Mouse (Mus musculus) WW6 (cell line): Measurements from ENCODE around the gene Cdh16.

Experiments
- DNase-seq: peaks from one replicate; pipeline ENCODE4 v3.0.0-alpha.2; 2013; ENCODE audit warnings: low read depth, low spot score

The Cdh16 gene

GRCm38 (mm10) chr8:104613119-104613518 is 11.1 kb downstream of the Cdh16 start:
- DNase-seq = no peak

GRCm38 (mm10) chr8:104611613-104612012 is 12.6 kb downstream of the Cdh16 start:
- no peak for DNase-seq

- no peak for DNase-seq
Observed at GRCm38 (mm10) chr8:104610185-104610766, 13.9 kb downstream of the Cdh16 start.

GRCm38 (mm10) chr8:104609222-104609621 is 15.0 kb downstream of the Cdh16 start:
- DNase-seq = no peak

GRCm38 (mm10) chr8:104607944-104608343 is 16.3 kb downstream of the Cdh16 start:
- no peak for DNase-seq

GRCm38 (mm10) chr8:104606329-104606728 is 17.9 kb downstream of the Cdh16 start:
- DNase-seq = no peak

- DNase-seq = no peak
Observed at GRCm38 (mm10) chr8:104603245-104603593, 21.0 kb downstream of the Cdh16 start.

GRCm38 (mm10) chr8:104602468-104603244 is 21.5 kb downstream of the Cdh16 start:
- DNase-seq = peak; percentile 94

- DNase-seq = peak; percentile 57
Observed at GRCm38 (mm10) chr8:104601941-104602371, 22.2 kb downstream of the Cdh16 start.

- no peak for DNase-seq
Observed at GRCm38 (mm10) chr8:104601386-104601785, 22.8 kb downstream of the Cdh16 start.

GRCm38 (mm10) chr8:104598496-104598895 is 25.7 kb downstream of the Cdh16 start:
- no peak for DNase-seq

- no peak for DNase-seq
Observed at GRCm38 (mm10) chr8:104597656-104598055, 26.5 kb downstream of the Cdh16 start.

GRCm38 (mm10) chr8:104595773-104596536 is 28.2 kb downstream of the Cdh16 start:
- DNase-seq = no peak

- no peak for DNase-seq
Observed at GRCm38 (mm10) chr8:104594611-104595362, 29.4 kb downstream of the Cdh16 start.

GRCm38 (mm10) chr8:104593536-104594325 is 30.5 kb downstream of the Cdh16 start:
- no peak for DNase-seq

GRCm38 (mm10) chr8:104592566-104592965 is 31.6 kb downstream of the Cdh16 start:
- DNase-seq = no peak

- DNase-seq = no peak
Observed at GRCm38 (mm10) chr8:104591856-104592255, 32.3 kb downstream of the Cdh16 start.

- peak; percentile 91 for DNase-seq
Observed at GRCm38 (mm10) chr8:104591133-104591834, 32.9 kb downstream of the Cdh16 start, which contains the start of gene Pdp2. Gene Pdp2, plus strand, starts transcription at chr8:104591451.

GRCm38 (mm10) chr8:104590284-104590683 is 33.9 kb downstream of the Cdh16 start:
- no peak for DNase-seq

GRCm38 (mm10) chr8:104584522-104584921 is 39.7 kb downstream of the Cdh16 start:
- DNase-seq = no peak
